Mouse (Mus musculus) lung, adult 2 months (tissue): ENCODE measurements around the gene Mus81.

ENCODE experiments used
- CTCF ChIP-seq: fragments of 200-500 bp; IDR thresholded peaks from 2 replicates; pipeline ENCODE4 v1.5.1; 2011; ENCODE audit warnings: mild to moderate bottlenecking, low read length, control low read depth; ENCODE audit not compliant: insufficient read depth
- POLR2A ChIP-seq: fragments of 200-500 bp; IDR thresholded peaks from 2 replicates; pipeline ENCODE4 v1.6.1; 2011; ENCODE audit warnings: low read depth, mild to moderate bottlenecking, control low read depth, low read length, borderline replicate concordance; ENCODE audit errors: extremely low read depth

DNA sequence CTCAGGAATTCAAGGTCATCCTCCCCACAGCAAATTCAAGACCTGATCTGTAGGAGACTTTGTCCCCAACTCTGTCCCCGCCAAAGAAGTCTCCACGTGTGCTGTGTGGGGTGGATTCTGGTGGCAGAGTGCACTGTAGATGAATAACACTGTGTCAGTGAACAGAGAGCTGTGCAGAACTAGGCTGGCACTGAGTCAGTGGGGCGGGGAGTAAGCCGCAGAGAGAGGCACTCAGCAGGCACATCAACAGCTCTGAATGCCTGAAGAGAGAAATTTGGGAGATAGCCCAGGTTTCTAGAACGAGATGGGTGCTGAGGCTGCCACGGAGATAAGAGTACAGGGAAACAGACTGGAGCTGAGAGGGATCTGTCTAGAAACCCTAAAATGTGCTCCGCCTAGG lies 29.2 kb downstream of the Mus81 start:
- TF ChIP-seq CTCF = no peak
- TF ChIP-seq POLR2A = no peak
